Mouse (Mus musculus) erythroblast, embryonic 14.5 days (primary cell): ENCODE measurements around the gene Tmem94.

Experiments used
- GATA1 ChIP-seq: IDR thresholded peaks from 2 replicates; pipeline ENCODE4 v1.6.1; 2012; ENCODE audit warnings: low read length, inconsistent platforms, mixed read lengths
- TAL1 ChIP-seq: IDR thresholded peaks from 3 replicates; pipeline ENCODE4 v1.6.1; 2012; ENCODE audit warnings: low read length, inconsistent platforms, mixed read lengths

DNA sequence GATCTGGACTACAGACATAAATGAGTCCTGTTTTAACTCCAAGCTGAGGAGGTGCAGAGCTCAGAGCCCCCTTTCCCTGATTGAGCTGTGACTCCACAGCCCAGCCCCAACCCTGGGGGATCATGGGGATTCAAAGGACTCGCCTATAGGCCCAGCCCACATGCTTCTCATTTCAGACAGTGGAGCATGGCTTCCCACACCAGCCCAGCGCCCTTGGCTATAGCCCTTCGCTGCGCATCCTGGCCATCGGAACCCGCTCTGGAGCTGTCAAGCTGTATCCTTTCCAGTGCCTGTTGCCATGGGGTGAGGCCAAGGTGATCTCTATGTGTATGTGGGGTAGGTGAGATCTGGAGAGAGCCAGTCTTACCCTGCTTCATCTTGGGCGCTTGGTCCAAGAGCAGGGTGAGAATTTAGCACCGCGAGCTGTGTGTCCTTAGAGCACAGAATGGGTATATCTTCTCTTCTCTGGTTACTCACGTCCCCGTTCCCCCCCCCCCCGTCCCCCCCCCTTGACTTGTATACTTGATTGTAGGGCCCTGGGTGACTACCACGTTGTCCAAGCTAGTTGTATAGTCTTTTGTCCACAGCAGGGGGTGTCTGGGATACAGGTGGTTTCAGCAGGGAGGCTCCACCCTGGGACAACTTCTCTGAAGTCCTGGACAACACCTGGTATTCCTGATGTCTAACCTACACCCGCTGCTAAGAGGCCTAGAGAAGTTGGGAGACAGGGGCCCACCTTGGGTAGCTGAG, 78.1 kb downstream of the Tmem94 start:
- TF ChIP-seq GATA1 (no peak), TAL1 (no peak)
